Mouse (Mus musculus) colon, adult 2 months (tissue): ENCODE data around the gene Tbx18. TPM values are rescaled to one million over a fixed set of nuclear protein-coding genes. Genes with fewer than 3 reads are reported as not detected.

ENCODE experiments used
- polyA plus RNA-seq: library from polyadenylated mRNA; depleted of rRNA; stranded (reverse); fragments of >200 nt; gene quantifications from 2 replicates; pipeline ENCODE4 v1.2.3, GENCODE M21; 2012; rRNA removed

Gene Tbx18
- 0.02 and 0.06 TPM in 2 replicates for polyA plus RNA-seq

GRCm38 (mm10) chr9:87730961-87731535, at the start of gene Tbx18:
TSS of gene Tbx18 (minus strand) at chr9:87731260.

